Mouse (Mus musculus) liver, adult 2 months (tissue): ENCODE results near the gene Gramd1b. TPM values are rescaled to one million over a fixed set of nuclear protein-coding genes. Genes with fewer than 3 reads are reported as not detected.
A peak's percentile ranks its signal among the peaks of the same experiment; 100 is the strongest.

Experiments
- DNase-seq: peaks from one replicate; pipeline ENCODE4 v3.0.0-alpha.2; 2011; ENCODE audit warnings: low read depth, low spot score; ENCODE audit errors: extremely low read depth
- H3K27ac ChIP-seq: fragments of 200-500 bp; replicated peaks from 2 replicates; pipeline ENCODE4 v1.5.1; 2012; ENCODE audit warnings: low read depth, mild to moderate bottlenecking, control low read depth, inconsistent platforms, low read length; ENCODE audit not compliant: insufficient read depth
- H3K27me3 ChIP-seq: fragments of 200-500 bp; 2 replicates; pipeline ENCODE4 v1.6.1; 2012; ENCODE audit warnings: mild to moderate bottlenecking, moderate library complexity, low read length, inconsistent platforms; ENCODE audit not compliant: control insufficient read depth, insufficient read depth
- H3K36me3 ChIP-seq: fragments of 200-500 bp; 2 replicates; pipeline ENCODE4 v1.6.1; 2012; ENCODE audit warnings: low read length, inconsistent platforms; ENCODE audit not compliant: control insufficient read depth, insufficient read depth
- H3K4me1 ChIP-seq: fragments of 200-500 bp; 2 replicates; pipeline ENCODE4 v1.6.1; 2011; ENCODE audit warnings: low read length; ENCODE audit not compliant: control insufficient read depth, insufficient read depth
- H3K4me3 ChIP-seq: fragments of 200-500 bp; 2 replicates; pipeline ENCODE4 v1.5.1; 2011; ENCODE audit warnings: low read depth, mild to moderate bottlenecking, control low read depth, low read length, moderate library complexity; ENCODE audit not compliant: insufficient read depth
- H3K79me2 ChIP-seq: fragments of 200-500 bp; 2 replicates; pipeline ENCODE4 v1.6.1; 2012; ENCODE audit warnings: inconsistent platforms, mild to moderate bottlenecking, low read length, moderate library complexity; ENCODE audit not compliant: control insufficient read depth, insufficient read depth
- H3K9ac ChIP-seq: fragments of 200-500 bp; 2 replicates; pipeline ENCODE4 v1.6.1; 2012; ENCODE audit warnings: low read depth, mild to moderate bottlenecking, control low read depth, inconsistent platforms, low read length
- CTCF ChIP-seq: fragments of 200-500 bp; IDR thresholded peaks from 2 replicates; pipeline ENCODE4 v1.5.1; 2011; ENCODE audit warnings: low read depth, low read length, control low read depth
- POLR2A ChIP-seq: fragments of 200-500 bp; IDR thresholded peaks from 2 replicates; pipeline ENCODE4 v1.6.1; 2011; ENCODE audit warnings: low read length, control low read depth; ENCODE audit not compliant: insufficient read depth; ENCODE audit errors: extremely low read depth
- WGBS: fragments of 180-500 bp; shearing (Covaris S2); methylation state at CpG from one replicate; pipeline ENCODE4 v1.1.7; 2018; 5-methylcytosine and 5-hydroxymethylcytosine counted together
- polyA plus RNA-seq: library from polyadenylated mRNA; depleted of rRNA; stranded (reverse); fragments of >200 nt; gene quantifications from 2 replicates; pipeline ENCODE4 v1.2.3, GENCODE M21; 2012
- total RNA-seq: library from RNA; depleted of rRNA; stranded (reverse); fragments of >200 nt; gene quantifications from 2 replicates; pipeline ENCODE4 v1.2.3, GENCODE M21; 2014

The Gramd1b gene
- total and polyA plus RNA-seq, 2 experiments, result 1.2 to 2.0 TPM

DNA sequence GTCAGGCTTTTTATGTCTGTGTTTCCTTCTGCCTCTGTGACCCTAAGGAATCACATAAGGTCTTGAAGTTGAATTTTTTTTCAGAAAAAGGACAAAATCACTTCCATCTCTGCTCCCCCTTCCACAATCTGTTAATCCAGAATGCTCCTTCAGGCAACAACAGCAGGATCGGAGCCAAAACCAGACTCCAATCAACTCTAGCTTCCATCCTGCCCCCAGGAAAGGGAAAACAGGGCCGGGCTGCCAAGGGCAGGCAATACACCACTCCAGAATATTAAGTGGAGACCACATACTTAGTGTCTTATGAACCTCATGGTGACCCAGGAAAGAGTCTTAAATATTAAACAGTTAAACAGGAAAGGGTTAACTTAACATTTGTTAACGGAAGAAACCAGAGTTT, 148.7 kb downstream of the Gramd1b start:
- WGBS, result 84% methylated on average over 3 of the region's 3 CpGs
- DNase-seq, result no peak
- Histone ChIP-seq H3K9ac (no peak overlapping the region), H3K36me3 (no peaks in the 10 kb centered on the region), H3K27ac (no peak overlapping the region), H3K27me3 (no peaks in the 10 kb centered on the region), H3K79me2 (no peaks in the 10 kb centered on the region), H3K4me1 (no peaks in the 10 kb centered on the region), H3K4me3 (no peak overlapping the region)
- TF ChIP-seq CTCF, result no peak
- no peak for TF ChIP-seq POLR2A

DNA sequence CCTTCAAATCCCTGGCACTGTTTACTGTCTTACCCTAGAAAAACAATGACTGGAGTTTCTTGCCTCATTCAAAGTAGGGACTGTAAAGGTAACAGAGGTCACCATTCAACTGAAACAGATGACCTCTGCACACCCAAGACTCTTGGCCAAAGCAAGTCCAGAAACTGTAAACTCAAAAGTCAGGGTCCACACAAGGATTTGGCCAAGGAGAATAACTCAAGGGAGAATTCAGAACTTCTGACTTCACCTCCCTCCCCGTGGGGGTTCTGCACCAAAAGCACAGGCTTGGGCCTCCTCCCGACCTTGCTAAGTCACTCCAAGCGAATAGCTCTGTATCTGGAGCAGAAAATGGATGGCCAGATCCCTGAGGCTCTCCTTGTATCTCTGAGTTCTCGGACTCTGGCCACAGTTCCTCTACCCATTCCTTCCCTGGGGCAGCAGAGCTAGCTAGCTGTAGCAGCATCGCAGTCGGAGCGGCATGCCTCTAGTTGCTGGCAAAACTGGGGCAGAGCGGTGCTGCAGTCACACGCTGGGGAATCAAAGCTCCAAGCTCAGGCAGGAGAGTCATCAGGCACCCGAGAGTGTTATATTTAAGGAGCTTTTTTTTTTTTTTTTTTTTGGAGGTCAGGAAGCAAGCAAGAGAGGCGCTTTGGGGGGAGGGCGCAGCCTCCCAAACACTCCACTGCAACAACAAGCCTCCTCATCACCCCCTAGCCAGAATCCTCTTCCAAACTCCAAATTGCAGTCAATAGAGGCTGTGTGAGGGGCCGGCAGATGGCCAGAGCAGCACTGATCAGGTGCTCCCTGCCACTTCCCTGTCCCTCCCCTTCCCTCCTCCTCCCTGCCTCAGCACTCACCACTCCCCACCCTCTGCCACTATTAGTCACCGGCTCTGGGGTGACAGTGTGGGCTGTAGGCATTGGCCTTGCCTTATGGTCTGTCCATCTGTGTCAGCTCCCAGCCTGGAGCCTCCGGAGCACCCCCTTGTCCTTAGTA, 149.5 kb downstream of the Gramd1b start:
- TF ChIP-seq CTCF (no peak), POLR2A (no peak)
- DNase-seq, result no peak
- H3K36me3 ChIP-seq, result no peaks in the 10 kb centered on the region
- no peaks in the 10 kb centered on the region for H3K79me2 ChIP-seq
- H3K4me3 ChIP-seq, result no peak overlapping the region
- H3K4me1 ChIP-seq, result no peaks in the 10 kb centered on the region
- 65% methylated on average over 15 of the region's 15 CpGs for WGBS
- no peak overlapping the region for H3K9ac ChIP-seq
- H3K27ac ChIP-seq, result no peak overlapping the region
- no peaks in the 10 kb centered on the region for H3K27me3 ChIP-seq

DNA sequence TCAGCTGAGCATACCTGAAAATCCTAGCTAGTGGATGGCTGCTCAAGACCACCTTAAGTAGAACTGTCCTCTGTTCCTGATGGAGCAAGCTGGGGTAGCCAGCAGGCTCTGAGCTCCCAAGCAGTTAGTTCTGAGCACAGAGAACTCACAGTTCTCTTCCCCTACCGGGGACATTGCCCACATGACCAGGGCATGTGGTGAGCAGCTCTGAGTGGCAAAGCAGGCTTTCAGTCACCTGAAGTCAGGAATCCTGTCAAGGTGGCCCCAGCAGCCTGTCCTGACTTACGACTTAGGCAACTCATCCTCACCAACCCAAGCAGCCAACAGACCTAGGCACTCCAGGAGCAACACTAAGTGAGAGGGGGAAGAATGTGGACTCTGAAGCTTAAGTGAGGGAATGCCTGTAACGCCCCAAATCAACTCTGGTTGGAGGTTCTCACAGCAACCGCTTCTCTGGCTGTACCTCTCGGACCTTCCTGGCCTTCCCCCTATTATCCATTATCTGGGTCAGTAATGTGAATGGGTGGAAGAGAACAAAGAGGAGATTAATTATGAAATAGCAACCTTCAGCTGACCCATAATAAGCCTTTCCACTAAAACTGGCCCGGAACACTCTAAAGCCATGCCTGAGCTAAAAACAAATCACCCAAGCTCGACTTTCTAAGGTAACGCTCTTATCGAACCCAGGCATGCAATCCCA, 154.3 kb downstream of the Gramd1b start:
- no peaks in the 10 kb centered on the region for H3K79me2 ChIP-seq
- H3K27ac ChIP-seq, result no peak overlapping the region
- no peaks in the 10 kb centered on the region for H3K36me3 ChIP-seq
- H3K9ac ChIP-seq, result no peak overlapping the region
- no peaks in the 10 kb centered on the region for H3K4me1 ChIP-seq
- 80% methylated on average over 9 of the region's 9 CpGs for WGBS
- TF ChIP-seq POLR2A, result no peak
- no peak for TF ChIP-seq CTCF
- no peaks in the 10 kb centered on the region for H3K27me3 ChIP-seq
- DNase-seq, result no peak
- H3K4me3 ChIP-seq, result no peak overlapping the region

DNA sequence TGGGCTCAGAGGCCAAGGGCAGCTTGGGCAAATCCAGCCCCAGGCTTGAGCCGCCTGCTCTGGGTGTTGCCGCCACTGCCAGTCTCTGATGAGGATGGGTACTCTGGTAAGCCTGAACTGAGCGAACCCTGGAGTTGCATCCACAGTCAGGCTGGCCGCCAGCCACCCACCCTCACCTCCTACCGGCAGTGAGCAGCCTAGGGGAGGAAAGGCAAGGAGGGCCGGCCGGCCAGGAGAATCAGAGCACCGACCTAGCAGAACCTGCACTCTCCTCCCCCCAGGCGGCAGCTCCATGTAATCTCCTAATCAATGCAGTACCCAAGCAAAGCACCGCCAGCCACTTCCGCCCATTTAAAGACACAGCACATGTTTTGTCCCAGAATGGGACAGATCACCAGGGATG, 155.0 kb downstream of the Gramd1b start:
- H3K79me2 ChIP-seq, result no peaks in the 10 kb centered on the region
- no peak overlapping the region for H3K9ac ChIP-seq
- 9% methylated on average over 11 of the region's 11 CpGs for WGBS
- no peaks in the 10 kb centered on the region for H3K36me3 ChIP-seq
- no peak overlapping the region for H3K27ac ChIP-seq
- peak; percentile 19 for DNase-seq
- TF ChIP-seq CTCF (peak; percentile 32; the same call in 1 of the 2 replicates), POLR2A (no peak)
- H3K27me3 ChIP-seq, result no peaks in the 10 kb centered on the region
- no peak overlapping the region; the same call in 1 of the 2 replicates for H3K4me3 ChIP-seq
- no peaks in the 10 kb centered on the region for H3K4me1 ChIP-seq

DNA sequence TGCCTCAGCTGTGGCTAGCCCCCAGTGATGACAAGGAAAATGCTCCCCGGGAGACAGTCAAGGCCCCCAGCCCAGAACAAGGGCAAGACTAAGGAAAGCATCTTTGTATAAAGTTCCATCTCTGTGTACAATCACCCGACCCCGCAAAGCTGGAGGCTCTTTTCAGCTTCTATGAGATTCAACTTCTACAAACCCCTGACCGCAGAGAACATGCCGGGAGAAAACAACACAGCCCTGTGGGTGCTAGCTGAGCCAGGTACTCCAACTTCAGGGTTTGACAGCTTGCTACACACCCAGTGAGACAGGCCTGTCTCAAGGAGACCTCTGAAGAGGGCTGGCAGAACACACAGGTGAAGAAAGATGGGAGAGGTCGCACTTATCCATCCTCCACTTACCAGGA, 155.7 kb downstream of the Gramd1b start:
- H3K36me3 ChIP-seq, result no peaks in the 10 kb centered on the region
- no peak for DNase-seq
- H3K4me1 ChIP-seq, result no peaks in the 10 kb centered on the region
- no peaks in the 10 kb centered on the region for H3K27me3 ChIP-seq
- no peak for TF ChIP-seq CTCF
- no peak for TF ChIP-seq POLR2A
- H3K27ac ChIP-seq, result no peak overlapping the region
- H3K79me2 ChIP-seq, result no peaks in the 10 kb centered on the region
- WGBS, result 83% methylated on average over 6 of the region's 6 CpGs
- H3K9ac ChIP-seq, result no peak overlapping the region
- H3K4me3 ChIP-seq, result no peak overlapping the region

DNA sequence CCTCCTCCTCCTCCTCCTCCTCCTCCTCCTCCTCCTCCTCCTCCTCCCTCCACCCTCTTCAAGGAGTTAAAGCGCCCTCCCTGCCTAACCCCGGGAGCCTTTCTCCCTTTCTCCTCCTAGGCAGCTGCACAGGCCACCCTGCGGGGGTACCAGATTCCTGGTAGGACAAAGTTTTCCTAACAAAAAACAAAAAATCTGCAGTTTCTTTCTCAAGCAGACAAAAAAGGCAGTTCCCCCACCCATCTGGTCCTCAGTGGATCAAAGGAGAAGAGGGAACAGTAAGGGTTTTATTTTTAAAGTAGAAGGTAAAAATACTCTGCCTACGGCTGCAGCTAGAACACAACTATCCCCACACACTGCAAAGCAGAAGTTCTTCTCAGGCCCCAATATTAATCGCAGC, 156.2 kb downstream of the Gramd1b start:
- Histone ChIP-seq H3K27me3 (no peaks in the 10 kb centered on the region), H3K36me3 (no peaks in the 10 kb centered on the region)

More for the DNA sequence above, 156.2 kb downstream of the Gramd1b start:
- no peak for DNase-seq
- Histone ChIP-seq H3K4me3 (no peak overlapping the region), H3K27ac (no peak overlapping the region), H3K9ac (no peak overlapping the region), H3K79me2 (no peaks in the 10 kb centered on the region), H3K4me1 (no peaks in the 10 kb centered on the region)
- 85% methylated on average over 3 of the region's 5 CpGs for WGBS
- TF ChIP-seq POLR2A (no peak), CTCF (no peak)
